20 mouse cellular contexts compared by ENCODE assay signal in genomic region chr7:55858836-55859517, GRCm38 (mm10). TPM values are rescaled to one million over a fixed set of nuclear protein-coding genes. Genes with fewer than 3 reads are reported as not detected.
DNase-seq lines count a peak whose midpoint lies in the region; ATAC-seq lines count a peak whose summit lies in the region.
"Had no signal": no experiment of that assay in that cellular context is flagged by ENCODE, and none has a peak within 500 bp of the region (broad histone marks: within the 10 kb centered on the region; RNA-seq: fewer than 3 reads in every experiment).

No protein-coding gene starts in this region.

- H3K4me2 ChIP-seq in liver, embryonic 13.5 days = no peak overlapping the region
- no peak overlapping the region for H3K4me2 ChIP-seq in liver, embryonic 11.5 days
- H3K4me2 ChIP-seq: heart, embryonic 12.5 days; lung, embryonic 15.5 days; midbrain, embryonic 11.5 days had no signal

- H3K27me3 ChIP-seq in liver, embryonic 13.5 days = no peaks in the 10 kb centered on the region
- no peaks in the 10 kb centered on the region for H3K27me3 ChIP-seq in liver, embryonic 11.5 days (replicated peaks; ENCODE audit: control insufficient read depth, insufficient read depth, low read length)
- H3K27me3 ChIP-seq: heart, embryonic 12.5 days; lung, embryonic 15.5 days had no signal

- H3K36me3 ChIP-seq in liver, embryonic 13.5 days = no peaks in the 10 kb centered on the region
- H3K36me3 ChIP-seq in liver, embryonic 11.5 days (ENCODE audit: control insufficient read depth, insufficient read depth, low read length) = no peaks in the 10 kb centered on the region
- H3K36me3 ChIP-seq: lung, embryonic 15.5 days had no signal

- H3K9me3 ChIP-seq in liver, embryonic 13.5 days (replicated peaks) = no peaks in the 10 kb centered on the region
- H3K9me3 ChIP-seq in liver, embryonic 11.5 days (ENCODE audit: control insufficient read depth, low read length) = no peaks in the 10 kb centered on the region
- H3K9me3 ChIP-seq: heart, embryonic 12.5 days; limb, embryonic 10.5 days; lung, embryonic 15.5 days had no signal

- 69% methylated on average over 3 of the region's 3 CpGs for WGBS in liver, embryonic 13.5 days (ENCODE audit: insufficient replicate concordance)
- WGBS in liver, embryonic 11.5 days = 81% methylated on average over 3 of the region's 3 CpGs

- no peak overlapping the region for H3K27ac ChIP-seq in liver, embryonic 13.5 days
- no peak overlapping the region for H3K27ac ChIP-seq in liver, embryonic 11.5 days (ENCODE audit: low read depth, low read length)
- H3K27ac ChIP-seq: kidney, postnatal 0 days; limb, embryonic 10.5 days; liver, embryonic 14.5 days; lung, embryonic 15.5 days had no signal

- no peak for ATAC-seq in cerebellum, adult (ENCODE audit: insufficient number of reproducible peaks, low FRiP score, low TSS enrichment)
- peak; percentile 5; the same call in 1 of the 2 replicates for ATAC-seq in liver, embryonic 13.5 days (ENCODE audit: low read depth)
- no peak; the same call in 1 of the 2 replicates for ATAC-seq in liver, embryonic 11.5 days (replicated peaks; ENCODE audit: low FRiP score)
- ATAC-seq in megakaryocyte, adult 5-6 weeks (ENCODE audit: poor library complexity, severe bottlenecking) = peak; percentile 23; the same call in 1 of the 2 replicates

- no peak overlapping the region for H3K4me3 ChIP-seq in liver, embryonic 13.5 days (replicated peaks)
- no peak overlapping the region for H3K4me3 ChIP-seq in liver, embryonic 11.5 days (ENCODE audit: low read depth, low read length)
- H3K4me3 ChIP-seq: heart, embryonic 12.5 days; limb, embryonic 10.5 days; lung, embryonic 15.5 days had no signal

- no peak overlapping the region for H3K9ac ChIP-seq in liver, embryonic 13.5 days
- H3K9ac ChIP-seq in liver, embryonic 11.5 days (ENCODE audit: low read depth, low read length) = no peak overlapping the region
- H3K9ac ChIP-seq: heart, embryonic 12.5 days; liver, embryonic 14.5 days; lung, embryonic 15.5 days had no signal

- H3K4me1 ChIP-seq in liver, embryonic 13.5 days (replicated peaks) = peaks cover 12% of the 10 kb centered on the region; the same call in 1 of the 2 replicates
- H3K4me1 ChIP-seq in liver, embryonic 11.5 days (replicated peaks; ENCODE audit: control insufficient read depth, insufficient read depth, low read length) = 0 out of 2 replicates have a peak, but pooled peaks cover 6% of the 10 kb centered on the region
- H3K4me1 ChIP-seq: limb, embryonic 10.5 days had no signal

- DNase-seq in cerebellum, adult 9-10 months = peak; percentile 63
- peak; percentile 84 for DNase-seq in heart, adult 11 months
- no peak for DNase-seq in heart, postnatal 10 days
- DNase-seq in liver, embryonic 13.5 days = no peak
- no peak for DNase-seq in liver, embryonic 11.5 days (ENCODE audit: low spot score)
- DNase-seq in left cerebral cortex, adult 8-10 months (ENCODE audit: low spot score in 2 of 2) = no peak
- DNase-seq: adrenal gland, adult 8-10 months; cerebellum, adult 8-10 months; embryo, embryonic 11 days; kidney, adult 18-20 months; lung, postnatal 4 days; thymus, postnatal 25 days had no signal

- intact Hi-C loops in heart, postnatal 10 days (cut with DNase I) = no loop called here

RNA-seq across cellular contexts. Expression of gene Cyfip1, which starts 17.4 kb away (rescaled TPM):
- 10 to 100 TPM; 57.4 to 60.7 TPM for total RNA-seq in heart, postnatal 10 days (2021)
- 18.8 and 21.3 TPM in 2 replicates for polyA plus RNA-seq in liver, embryonic 13.5 days (2015; fragmentation: Nextera tagmentation; extraction: Ambion mirVana)
- polyA plus RNA-seq in liver, embryonic 11.5 days (2014; fragmentation: Nextera tagmentation; extraction: Ambion mirVana) = 47.8 and 56.7 TPM in 2 replicates
- total RNA-seq in megakaryocyte, adult 5-6 weeks (2015) = 76.6 and 82.8 TPM in 2 replicates
- 96.2 and 100 TPM in 2 replicates for total RNA-seq in megakaryocyte, adult 5-6 weeks (2017)
- 10 to 100 TPM; 78.3 to 86.9 (median 81.4) TPM for total RNA-seq in left cerebral cortex, adult 8-10 months (2022)

Comparison
In these comparisons a context has a peak if more than half of its experiments do, and no peak if none do; other contexts are left out.
1. DNase-seq: peak in cerebellum, adult 9-10 months (single experiment) and heart, adult 11 months (single experiment); none in heart, postnatal 10 days (0 of 2), liver, embryonic 13.5 days (single experiment), liver, embryonic 11.5 days (single experiment) and left cerebral cortex, adult 8-10 months (0 of 2).
2. ATAC-seq: peak in liver, embryonic 13.5 days (single experiment) and megakaryocyte, adult 5-6 weeks (single experiment); none in cerebellum, adult (single experiment) and liver, embryonic 11.5 days (single experiment).